Mouse (Mus musculus): ENCODE measurements around the gene Rwdd1.

DNA sequence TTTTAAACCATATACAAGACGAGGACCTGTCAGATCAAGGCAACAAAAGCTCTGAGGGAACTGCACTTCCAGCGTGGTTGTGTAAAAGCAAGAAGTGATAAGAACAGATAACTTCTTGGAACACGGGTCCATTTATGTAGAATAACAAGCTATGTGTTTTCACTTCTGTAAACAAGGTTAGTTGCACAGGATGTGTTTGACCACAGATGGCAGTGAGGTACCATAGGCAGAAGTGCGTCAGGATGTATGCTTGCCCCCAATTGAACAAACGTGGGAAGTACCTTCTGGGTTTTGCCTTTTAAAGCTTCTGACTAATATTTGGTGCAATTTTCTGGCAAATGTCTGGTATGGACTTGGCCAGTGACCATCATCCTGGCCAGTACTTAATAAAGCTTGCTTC, 10.9 kb upstream of the Rwdd1 start:
- TF ChIP-seq CTCF (IDR thresholded peaks at IDR 0.05; ENCODE audit: borderline replicate concordance, control insufficient read depth, extremely low read depth, insufficient read depth, low read length, poor library complexity) (no peak), POLR2A (IDR thresholded peaks at IDR 0.05; ENCODE audit: control insufficient read depth, extremely low read depth, insufficient read depth, low read length, poor library complexity) (no peak)
